Mouse (Mus musculus) central nervous system, embryonic 11.5 days (tissue): ENCODE data around the gene Foxi3. TPM values are rescaled to one million over a fixed set of nuclear protein-coding genes. Genes with fewer than 3 reads are reported as not detected.

Source experiments
- polyA plus RNA-seq: library from polyadenylated mRNA; depleted of rRNA; stranded (reverse); fragments of >200 nt; gene quantifications from 2 replicates; pipeline ENCODE4 v1.2.3, GENCODE M21; 2012; rRNA removed

The Foxi3 gene
- 0.15 and 0.17 TPM in 2 replicates for polyA plus RNA-seq

GRCm38 (mm10) chr6:70956285-70956912, at the start of gene Foxi3:
Foxi3 (plus strand) TSS chr6:70956531.

GRCm38 (mm10) chr6:70918827-70919226, 37.5 kb upstream of the Foxi3 start, which contains the start of gene Tex37:
Tex37 (minus strand) TSS chr6:70918927.

Other genes starting within 250 kb of the Foxi3 start
- gene Rpia, start 164.3 kb upstream of the Foxi3 start, polyA plus RNA-seq: 25.6 and 50.7 TPM in 2 replicates
- gene Eif2ak3, start 112.0 kb upstream of the Foxi3 start, polyA plus RNA-seq: 12.1 and 14.4 TPM in 2 replicates
- not detected in 2 replicates for gene Tex37, start 37.6 kb upstream of the Foxi3 start, polyA plus RNA-seq
- 3.3 and 3.6 TPM in 2 replicates for gene Thnsl2, start 187.9 kb downstream of the Foxi3 start, polyA plus RNA-seq
- 2.2 and 6.8 TPM in 2 replicates for gene Fabp1, start 243.3 kb downstream of the Foxi3 start, polyA plus RNA-seq